ENCODE assay signal across 8 mouse cellular contexts in the genomic region with DNA sequence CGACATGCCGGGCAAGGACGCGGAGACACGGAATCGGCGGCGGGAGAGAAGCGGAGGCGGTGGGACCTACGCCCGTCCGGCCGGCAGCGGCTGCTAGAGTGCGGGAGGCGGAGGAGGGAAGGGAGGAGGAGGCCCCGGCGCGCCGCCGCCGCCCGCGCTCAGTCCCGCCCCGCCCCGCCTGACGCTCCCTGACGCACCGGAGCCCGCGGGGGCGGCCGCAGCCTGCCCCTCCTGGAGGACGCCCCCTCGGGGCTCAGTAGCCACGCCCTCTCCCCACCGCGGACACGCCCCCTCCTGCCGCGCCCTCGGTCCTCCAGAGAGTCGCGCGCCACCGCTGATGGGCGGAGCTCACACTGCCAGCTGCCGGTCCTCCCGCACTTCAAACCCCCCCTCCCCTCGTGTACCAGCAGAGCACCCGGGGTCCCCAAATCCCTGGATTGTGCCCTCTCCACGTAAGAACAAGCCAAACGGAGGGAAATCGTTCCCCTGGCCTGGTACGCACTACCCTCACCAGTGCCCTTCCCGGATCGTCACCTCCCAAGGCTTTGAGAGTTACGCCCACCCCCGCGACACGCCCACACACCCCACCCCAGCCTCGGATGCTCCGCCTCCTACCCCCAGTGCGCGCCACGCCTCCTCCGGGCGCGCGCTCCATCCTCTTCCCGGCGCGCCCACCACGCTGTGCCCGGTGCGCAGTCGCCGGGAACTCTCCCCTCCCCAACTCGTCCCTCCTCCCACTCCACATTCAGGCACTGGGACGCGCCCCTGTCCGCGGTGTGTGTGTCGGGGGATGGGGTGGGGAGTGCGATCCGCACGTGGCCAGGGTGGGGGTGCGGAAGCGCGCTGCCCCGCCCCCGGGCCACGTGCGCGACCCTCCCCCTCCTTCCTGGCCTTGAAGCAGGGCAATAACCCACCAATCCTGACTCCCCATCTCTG. TPM values are rescaled to one million over a fixed set of nuclear protein-coding genes. Genes with fewer than 3 reads are reported as not detected.
DNase-seq lines count a peak whose midpoint lies in the region; ATAC-seq lines count a peak whose summit lies in the region.

A gene (minus strand): TSS at position 127 of the 936 bp plus-strand sequence.

- no peaks in the 10 kb centered on the region for H3K27me3 ChIP-seq in heart, embryonic 14.5 days (ENCODE audit: control insufficient read depth, insufficient read depth, low read length)
- no peaks in the 10 kb centered on the region for H3K27me3 ChIP-seq in liver, embryonic 13.5 days
- no peaks in the 10 kb centered on the region for H3K27me3 ChIP-seq in stomach, embryonic 16.5 days (ENCODE audit: control insufficient read depth, insufficient read depth, low read length)

- H3K9ac ChIP-seq in heart, embryonic 14.5 days (ENCODE audit: low read length), result peak within 1 kb of the TSS; percentile 87
- H3K9ac ChIP-seq in liver, embryonic 13.5 days, result peak within 1 kb of the TSS; percentile 98
- peak within 1 kb of the TSS; percentile 90 for H3K9ac ChIP-seq in stomach, embryonic 16.5 days (ENCODE audit: low read length)

- H3K9me3 ChIP-seq in heart, embryonic 14.5 days (ENCODE audit: control insufficient read depth, low read length), result no peaks in the 10 kb centered on the region
- H3K9me3 ChIP-seq in liver, embryonic 13.5 days (replicated peaks), result no peaks in the 10 kb centered on the region
- H3K9me3 ChIP-seq in stomach, embryonic 16.5 days (replicated peaks; ENCODE audit: control insufficient read depth, low read length), result no peaks in the 10 kb centered on the region

- peaks cover 11% of the 10 kb centered on the region; the same call in 1 of the 2 replicates for H3K36me3 ChIP-seq in heart, embryonic 14.5 days (ENCODE audit: control insufficient read depth, insufficient read depth, low read length)
- peaks cover 18% of the 10 kb centered on the region; the same call in 1 of the 2 replicates for H3K36me3 ChIP-seq in liver, embryonic 13.5 days
- H3K36me3 ChIP-seq in stomach, embryonic 16.5 days (ENCODE audit: control insufficient read depth, insufficient read depth, low read length), result no peaks in the 10 kb centered on the region

- H3K4me1 ChIP-seq in brown adipose tissue, adult 24 weeks (ENCODE audit: control insufficient read depth, insufficient read depth, insufficient read length, low read length), result 0 out of 2 replicates have a peak, but pooled peaks cover 5% of the 10 kb centered on the region
- H3K4me1 ChIP-seq in heart, embryonic 14.5 days (ENCODE audit: control insufficient read depth in 2 of 2, insufficient read depth in 2 of 2, low read length in 2 of 2), result peaks cover 22 to 39% of the 10 kb centered on the region in 2 experiments
- H3K4me1 ChIP-seq in liver, embryonic 13.5 days (replicated peaks), result peaks cover 69% of the 10 kb centered on the region
- H3K4me1 ChIP-seq in stomach, embryonic 16.5 days (ENCODE audit: control insufficient read depth, insufficient read depth, low read length), result peaks cover 46% of the 10 kb centered on the region

- DNase-seq in CD4-positive, CD25-positive, alpha-beta regulatory T cell, adult 2 months (ENCODE audit: low read depth, low spot score), result peak; percentile 99
- DNase-seq in fibroblast of lung, adult 2 months (ENCODE audit: low read depth), result peak; percentile 80
- DNase-seq in kidney, postnatal 14 days, result peak; percentile 98
- DNase-seq in liver, embryonic 13.5 days, result peak; percentile 99
- DNase-seq in neural tube, embryonic 10.5 days (ENCODE audit: extremely low spot score, low spot score), result peak; percentile 96

- WGBS in heart, embryonic 14.5 days, result under 1% methylated on average over 71 of the region's 97 CpGs
- WGBS in liver, embryonic 13.5 days (ENCODE audit: insufficient replicate concordance), result under 1% methylated on average over 93 of the region's 97 CpGs
- under 1% methylated on average over 73 of the region's 97 CpGs for WGBS in stomach, embryonic 16.5 days

- H3K27ac ChIP-seq in brown adipose tissue, adult 24 weeks (replicated peaks; ENCODE audit: low read depth, low read length), result peak within 1 kb of the TSS; percentile 95
- peak within 1 kb of the TSS; percentile 83 to 92 for H3K27ac ChIP-seq in heart, embryonic 14.5 days (replicated peaks in 1 of 2; ENCODE audit: control insufficient read depth in 1 of 2, insufficient read depth in 1 of 2, low read depth in 2 of 2, low read length in 2 of 2)
- peak within 1 kb of the TSS; percentile 99 for H3K27ac ChIP-seq in liver, embryonic 13.5 days
- H3K27ac ChIP-seq in stomach, embryonic 16.5 days (ENCODE audit: low read length), result peak within 1 kb of the TSS; percentile 97

- peak; percentile 84 for ATAC-seq in heart, embryonic 14.5 days (ENCODE audit: insufficient number of reproducible peaks, insufficient read depth, low FRiP score, low read depth)
- ATAC-seq in liver, embryonic 13.5 days (ENCODE audit: low read depth), result peak; percentile 71
- ATAC-seq in stomach, embryonic 16.5 days (ENCODE audit: insufficient read depth, low FRiP score), result peak; percentile 90

- peak within 1 kb of the TSS; percentile 92 for H3K4me3 ChIP-seq in brown adipose tissue, adult 24 weeks (ENCODE audit: insufficient read depth, low read depth, low read length)
- H3K4me3 ChIP-seq in heart, embryonic 14.5 days (ENCODE audit: control insufficient read depth in 1 of 2, insufficient read depth in 1 of 2, low read depth in 1 of 2, low read length in 2 of 2), result peak within 1 kb of the TSS; percentile 81 to 87
- H3K4me3 ChIP-seq in liver, embryonic 13.5 days (replicated peaks), result peak within 1 kb of the TSS; percentile 96
- H3K4me3 ChIP-seq in stomach, embryonic 16.5 days (replicated peaks; ENCODE audit: low read length), result peak within 1 kb of the TSS; percentile 91

- H3K4me2 ChIP-seq in heart, embryonic 14.5 days (ENCODE audit: low read length), result peak within 1 kb of the TSS; percentile 92
- peak within 1 kb of the TSS; percentile 100 for H3K4me2 ChIP-seq in liver, embryonic 13.5 days
- peak within 1 kb of the TSS; percentile 93 for H3K4me2 ChIP-seq in stomach, embryonic 16.5 days (ENCODE audit: low read depth, low read length)

RNA-seq across cellular contexts. Expression of the gene that starts here (rescaled TPM):
- polyA plus RNA-seq in brown adipose tissue, adult 24 weeks (2012; ENCODE audit: insufficient read depth, insufficient read length, missing spikeins), result 4.1 and 4.2 TPM in 2 replicates
- 3.5 and 5.0 TPM in 2 replicates for polyA plus RNA-seq in heart, embryonic 14.5 days (2014; fragmentation: Nextera tagmentation; extraction: Ambion mirVana)
- polyA plus RNA-seq in liver, embryonic 13.5 days (2015; fragmentation: Nextera tagmentation; extraction: Ambion mirVana), result 13.4 and 14.1 TPM in 2 replicates
- 8.4 and 8.7 TPM in 2 replicates for polyA plus RNA-seq in stomach, embryonic 16.5 days (2015; fragmentation: Nextera tagmentation; extraction: Ambion mirVana)

Comparison
In these comparisons a context has a peak if more than half of its experiments do, and no peak if none do; other contexts are left out.
1. Peak in every context shown above with its lines: DNase-seq, ATAC-seq, H3K4me3 ChIP-seq and H3K27ac ChIP-seq.